Mouse (Mus musculus): Measurements from ENCODE around the gene 4930470P17Rik. TPM values are rescaled to one million over a fixed set of nuclear protein-coding genes. Genes with fewer than 3 reads are reported as not detected.

Gene 4930470P17Rik
- total and polyA plus RNA-seq, 3 experiments: not detected

DNA sequence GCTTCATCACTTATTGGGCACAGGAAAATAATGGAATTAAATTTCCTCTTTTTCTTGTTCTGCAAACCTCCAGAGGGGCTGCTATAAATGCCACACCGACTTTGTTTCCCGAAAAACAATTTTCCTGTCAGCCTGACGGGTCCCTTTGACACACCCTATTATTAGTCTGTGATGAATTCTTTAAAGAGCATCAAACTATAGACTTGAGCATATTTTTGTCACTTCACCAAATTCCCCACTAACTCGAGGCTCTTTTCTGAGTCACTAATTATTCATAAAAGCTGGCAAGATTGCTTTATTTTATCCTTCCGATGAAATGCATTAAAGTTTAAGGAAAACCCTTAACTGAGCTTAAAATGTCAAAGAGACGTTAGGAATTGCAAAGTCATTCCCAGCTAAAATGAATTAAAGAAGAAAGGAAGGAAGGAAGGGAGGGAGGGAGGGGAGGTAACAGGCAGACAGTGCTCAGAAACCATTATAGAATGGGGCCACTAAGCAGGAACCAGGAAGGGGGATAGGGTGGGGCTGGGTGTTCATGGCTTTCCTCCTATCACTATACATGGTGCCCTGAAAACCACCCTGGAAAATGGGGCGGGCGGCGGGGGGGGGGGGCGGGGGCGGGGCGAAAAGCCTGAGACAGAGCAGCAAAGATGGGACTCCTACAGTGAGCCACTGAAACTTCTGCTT is 67.6 kb downstream of the 4930470P17Rik start:
- Histone ChIP-seq H3K4me3 (replicated peaks in 1 of 3; ENCODE audit: low read depth in 2 of 3, low read length in 2 of 3, poor library complexity in 1 of 3) (no peak overlapping the region), H3K27ac (ENCODE audit: insufficient read depth, low read depth) (no peak overlapping the region), H3K4me1 (ENCODE audit: control insufficient read depth in 1 of 2, insufficient read depth in 2 of 2) (no peaks in the 10 kb centered on the region), H3K27me3 (replicated peaks) (no peaks in the 10 kb centered on the region), H3K4me2 (ENCODE audit: insufficient read depth, low read depth, poor library complexity, severe bottlenecking) (no peak overlapping the region), H3K9me3 (replicated peaks; ENCODE audit: low read length) (peaks cover 57% of the 10 kb centered on the region), H3K79me2 (replicated peaks; ENCODE audit: control insufficient read depth, extremely low read depth, insufficient read depth, poor library complexity, severe bottlenecking) (no peaks in the 10 kb centered on the region), H3K36me3 (replicated peaks in 1 of 2; ENCODE audit: control insufficient read depth in 1 of 2, insufficient read depth in 1 of 2, low read length in 1 of 2) (no peaks in the 10 kb centered on the region), H3K9ac (ENCODE audit: insufficient read depth, low read depth) (no peak overlapping the region)
- dilution Hi-C loops (cut with MboI; ENCODE audit: extremely low pct_ligation_motif_present, extremely low pct_unique_long_range_greater_than_20kb, low sequenced_read_pairs): no loop called here
- in situ Hi-C loops (cut with MboI; ENCODE audit: low pct_ligation_motif_present, low pct_unique_long_range_greater_than_20kb, low sequenced_read_pairs): no loop called here
- TF ChIP-seq HCFC1 (IDR thresholded peaks at IDR 0.05; ENCODE audit: low read depth, low read length): no peak
- TF ChIP-seq KAT2A (IDR thresholded peaks at IDR 0.05; ENCODE audit: insufficient replicate concordance, low read length): no peak
- no peak for TF ChIP-seq ZKSCAN1 (IDR thresholded peaks at IDR 0.05; ENCODE audit: borderline replicate concordance, low read depth, low read length)
- no peak for TF ChIP-seq USF2 (conservative IDR thresholded peaks at IDR 0.05; ENCODE audit: low read depth, low read length)
- TF ChIP-seq EP300 (IDR thresholded peaks at IDR 0.05; ENCODE audit: low read length): no peak
- TF ChIP-seq ZNF384 (IDR thresholded peaks at IDR 0.05; ENCODE audit: low read depth, low read length): no peak
- no peak for TF ChIP-seq POLR2A (IDR thresholded peaks at IDR 0.05; ENCODE audit: low read depth, low read length)
- no peak for TF ChIP-seq JUN (IDR thresholded peaks at IDR 0.05; ENCODE audit: insufficient read depth, low read depth, low read length)
- TF ChIP-seq IRF4 (IDR thresholded peaks at IDR 0.05; ENCODE audit: low read depth, low read length): no peak
- no peak for TF ChIP-seq RAD21 (IDR thresholded peaks at IDR 0.05; ENCODE audit: low read depth, low read length)
- TF ChIP-seq RCOR1 (conservative IDR thresholded peaks at IDR 0.05; ENCODE audit: low read depth, low read length): no peak
- no peak for TF ChIP-seq CHD2 (IDR thresholded peaks at IDR 0.05; ENCODE audit: low read length)
- TF ChIP-seq MAFK (IDR thresholded peaks at IDR 0.05; ENCODE audit: insufficient replicate concordance, low read length): no peak
- no peak for TF ChIP-seq MXI1 (IDR thresholded peaks at IDR 0.05; ENCODE audit: low read depth, low read length)
- no peak for TF ChIP-seq CTCF (conservative IDR thresholded peaks at IDR 0.05 in 1 of 2, IDR thresholded peaks at IDR 0.05 in 1 of 2; ENCODE audit: low read depth in 2 of 2, low read length in 2 of 2)
- TF ChIP-seq BHLHE40 (IDR thresholded peaks at IDR 0.05; ENCODE audit: low read depth, low read length): no peak
- no peak for TF ChIP-seq SIN3A (IDR thresholded peaks at IDR 0.05; ENCODE audit: low read length)
- DNase-seq (ENCODE audit: extremely low read depth): no peak

- no peak overlapping the region for H3K4me2 ChIP-seq (ENCODE audit: insufficient read depth, low read depth, poor library complexity, severe bottlenecking)
- no peaks in the 10 kb centered on the region for H3K27me3 ChIP-seq (replicated peaks)
- no peak for DNase-seq (ENCODE audit: extremely low read depth)
- H3K9ac ChIP-seq (ENCODE audit: insufficient read depth, low read depth): no peak overlapping the region
- H3K79me2 ChIP-seq (replicated peaks; ENCODE audit: control insufficient read depth, extremely low read depth, insufficient read depth, poor library complexity, severe bottlenecking): no peaks in the 10 kb centered on the region
- in situ Hi-C loops (cut with MboI; ENCODE audit: low pct_ligation_motif_present, low pct_unique_long_range_greater_than_20kb, low sequenced_read_pairs): no loop called here
- H3K36me3 ChIP-seq (replicated peaks in 1 of 2; ENCODE audit: control insufficient read depth in 1 of 2, insufficient read depth in 1 of 2, low read length in 1 of 2): no peaks in the 10 kb centered on the region
- TF ChIP-seq RAD21 (IDR thresholded peaks at IDR 0.05; ENCODE audit: low read depth, low read length) (no peak), MEF2A (IDR thresholded peaks at IDR 0.05; ENCODE audit: borderline replicate concordance, low read depth, low read length) (no peak), HCFC1 (IDR thresholded peaks at IDR 0.05; ENCODE audit: low read depth, low read length) (no peak), SMC3 (IDR thresholded peaks at IDR 0.05; ENCODE audit: low read depth, low read length) (no peak), JUN (IDR thresholded peaks at IDR 0.05; ENCODE audit: insufficient read depth, low read depth, low read length) (no peak), MAZ (IDR thresholded peaks at IDR 0.05; ENCODE audit: low read depth, low read length) (no peak), PAX5 (IDR thresholded peaks at IDR 0.05; ENCODE audit: low read length) (no peak), GABPA (IDR thresholded peaks at IDR 0.05; ENCODE audit: insufficient replicate concordance, low read depth, low read length) (no peak), NRF1 (IDR thresholded peaks at IDR 0.05; ENCODE audit: low read depth, low read length) (no peak), KAT2A (IDR thresholded peaks at IDR 0.05; ENCODE audit: insufficient replicate concordance, low read length) (no peak), EP300 (IDR thresholded peaks at IDR 0.05; ENCODE audit: low read length) (no peak), TCF12 (IDR thresholded peaks at IDR 0.05; ENCODE audit: low read depth, low read length) (no peak)
- H3K27ac ChIP-seq (ENCODE audit: insufficient read depth, low read depth): no peak overlapping the region
- dilution Hi-C loops (cut with MboI; ENCODE audit: extremely low pct_ligation_motif_present, extremely low pct_unique_long_range_greater_than_20kb, low sequenced_read_pairs): no loop called here
- no peak overlapping the region for H3K4me3 ChIP-seq (replicated peaks in 1 of 3; ENCODE audit: low read depth in 2 of 3, low read length in 2 of 3, poor library complexity in 1 of 3)
- no peaks in the 10 kb centered on the region for H3K4me1 ChIP-seq (ENCODE audit: control insufficient read depth in 1 of 2, insufficient read depth in 2 of 2)
- peaks cover 46% of the 10 kb centered on the region for H3K9me3 ChIP-seq (replicated peaks; ENCODE audit: low read length)
These were observed 71.6 kb downstream of the 4930470P17Rik start for GRCm38 (mm10) chr2:170530256-170530655.

Data from CH12.LX (cell line).